Mouse (Mus musculus) midbrain, embryonic 15.5 days (tissue): Measurements from ENCODE around the gene Cracr2b. TPM values are rescaled to one million over a fixed set of nuclear protein-coding genes. Genes with fewer than 3 reads are reported as not detected.
"Not testable (repeated sequence)": the region's sequence is repeated elsewhere in the genome, so short reads cannot be mapped to it uniquely, and the experiment has no call there.

Experiments
- ATAC-seq: fragments of 200-750 bp; cut with Nextera tagmentation; replicated peaks from 2 replicates; pipeline ENCODE4 v1.8.0; 2017; ENCODE audit warnings: moderate TSS enrichment
- H3K27ac ChIP-seq: fragments of 300-500 bp; sonication (generic); 2 replicates; pipeline ENCODE4 v1.5.1; 2015; ENCODE audit warnings: mild to moderate bottlenecking, inconsistent platforms
- H3K27me3 ChIP-seq: fragments of 300-500 bp; sonication (generic); replicated peaks from 2 replicates; pipeline ENCODE4 v1.6.1; 2015; ENCODE audit warnings: inconsistent platforms
- H3K36me3 ChIP-seq: fragments of 300-500 bp; sonication (generic); replicated peaks from 2 replicates; pipeline ENCODE4 v1.6.1; 2015; ENCODE audit warnings: inconsistent platforms
- H3K4me1 ChIP-seq: fragments of 300-500 bp; sonication (generic); 2 replicates; pipeline ENCODE4 v1.6.1; 2015; ENCODE audit warnings: inconsistent platforms
- H3K4me2 ChIP-seq: fragments of 300-500 bp; sonication (generic); 2 replicates; pipeline ENCODE4 v1.6.1; 2015; ENCODE audit warnings: inconsistent platforms, mild to moderate bottlenecking, moderate library complexity
- H3K4me3 ChIP-seq: fragments of 300-500 bp; sonication (generic); 2 replicates; pipeline ENCODE4 v1.5.1; 2015; ENCODE audit warnings: mild to moderate bottlenecking, inconsistent platforms
- H3K9ac ChIP-seq: fragments of 300-500 bp; sonication (generic); 2 replicates; pipeline ENCODE4 v1.6.1; 2015; ENCODE audit warnings: mild to moderate bottlenecking, inconsistent platforms
- H3K9me3 ChIP-seq: fragments of 300-500 bp; sonication (generic); 2 replicates; pipeline ENCODE4 v1.6.1; 2016; ENCODE audit warnings: inconsistent platforms
- WGBS: fragments of 180-500 bp; shearing (Covaris S2); methylation state at CpG from one replicate; pipeline ENCODE4 v1.1.7; 2015; ENCODE audit warnings: mixed read lengths; 5-methylcytosine and 5-hydroxymethylcytosine counted together
- polyA plus RNA-seq: library from polyadenylated mRNA; unstranded; fragments of >200 nt; fragmentation: Nextera tagmentation; extraction: Ambion mirVana; gene quantifications from 2 replicates; pipeline ENCODE4 v1.2.1, GENCODE M21; 2015

The Cracr2b gene
- polyA plus RNA-seq, 1 experiment from 2014 or later, result 7.6 TPM

- H3K4me1 ChIP-seq, result peaks cover 31% of the 10 kb centered on the region
- peak overlapping the region; percentile 62 for H3K4me2 ChIP-seq
- not testable (repeated sequence) for ATAC-seq, H3K9me3 ChIP-seq, H3K4me3 ChIP-seq, H3K9ac ChIP-seq, H3K27ac ChIP-seq, H3K36me3 ChIP-seq, H3K27me3 ChIP-seq
- WGBS, result 87% methylated on average over 3 of the region's 3 CpGs
Observed at GRCm38 (mm10) chr7:141446374-141446773, 14.5 kb upstream of the Cracr2b start.

GRCm38 (mm10) chr7:141447110-141447991, 13.5 kb upstream of the Cracr2b start, which contains the start of gene Rplp2:
Gene Rplp2 (plus strand): TSS chr7:141447370.
- Histone ChIP-seq H3K4me1 (peaks cover 31% of the 10 kb centered on the region), H3K4me3 (peak within 1 kb of the TSS; percentile 69), H3K36me3 (peaks cover 10% of the 10 kb centered on the region; the same call in 1 of the 2 replicates), H3K4me2 (peak within 1 kb of the TSS; percentile 62), H3K27me3 (no peaks in the 10 kb centered on the region), H3K9me3 (no peaks in the 10 kb centered on the region), H3K27ac (peak within 1 kb of the TSS; percentile 95), H3K9ac (peak within 1 kb of the TSS; percentile 81)
- peak; percentile 94 for ATAC-seq
- under 1% methylated on average over 63 of the region's 63 CpGs for WGBS

- Histone ChIP-seq H3K9ac (no peak overlapping the region), H3K27ac (no peak overlapping the region), H3K9me3 (no peaks in the 10 kb centered on the region), H3K4me3 (no peak overlapping the region), H3K4me2 (no peak overlapping the region), H3K4me1 (peaks cover 28% of the 10 kb centered on the region), H3K27me3 (no peaks in the 10 kb centered on the region), H3K36me3 (peaks cover 10% of the 10 kb centered on the region; the same call in 1 of the 2 replicates)
- no peak for ATAC-seq
Observed at GRCm38 (mm10) chr7:141451928-141452327, 9.0 kb upstream of the Cracr2b start.

GRCm38 (mm10) chr7:141453636-141454035, 7.3 kb upstream of the Cracr2b start:
- H3K27me3 ChIP-seq, result no peaks in the 10 kb centered on the region
- H3K4me3 ChIP-seq, result no peak overlapping the region
- peaks cover 20% of the 10 kb centered on the region for H3K4me1 ChIP-seq
- no peaks in the 10 kb centered on the region for H3K9me3 ChIP-seq
- peaks cover 10% of the 10 kb centered on the region; the same call in 1 of the 2 replicates for H3K36me3 ChIP-seq
- H3K9ac ChIP-seq, result no peak overlapping the region
- ATAC-seq, result no peak
- 77% methylated on average over 2 of the region's 2 CpGs for WGBS
- H3K27ac ChIP-seq, result no peak overlapping the region
- no peak overlapping the region for H3K4me2 ChIP-seq

GRCm38 (mm10) chr7:141454967-141455551, 5.8 kb upstream of the Cracr2b start, which contains the start of gene Pnpla2:
Gene Pnpla2 (plus strand): TSS chr7:141455198.
- Histone ChIP-seq H3K27me3 (peaks cover 5% of the 10 kb centered on the region; the same call in 1 of the 2 replicates), H3K4me3 (peak within 1 kb of the TSS; percentile 73), H3K4me2 (peak within 1 kb of the TSS; percentile 92), H3K9me3 (no peaks in the 10 kb centered on the region), H3K27ac (peak within 1 kb of the TSS; percentile 69), H3K36me3 (peaks cover 13% of the 10 kb centered on the region; the same call in 1 of the 2 replicates), H3K4me1 (peaks cover 17% of the 10 kb centered on the region), H3K9ac (peak within 1 kb of the TSS; percentile 69)
- peak; percentile 83 for ATAC-seq
- WGBS, result under 1% methylated on average over 45 of the region's 45 CpGs

GRCm38 (mm10) chr7:141455610-141456314, 5.1 kb upstream of the Cracr2b start:
- Histone ChIP-seq H3K4me1 (peaks cover 17% of the 10 kb centered on the region), H3K9me3 (no peaks in the 10 kb centered on the region), H3K27me3 (peaks cover 12% of the 10 kb centered on the region), H3K4me2 (peak overlapping the region; percentile 92), H3K27ac (peak overlapping the region; percentile 69), H3K4me3 (peak overlapping the region; percentile 73), H3K36me3 (peaks cover 13% of the 10 kb centered on the region; the same call in 1 of the 2 replicates), H3K9ac (peak overlapping the region; percentile 69)
- peak; percentile 35 for ATAC-seq
- WGBS, result 2% methylated on average over 23 of the region's 23 CpGs

- Histone ChIP-seq H3K4me1 (peaks cover 21% of the 10 kb centered on the region), H3K4me3 (no peak overlapping the region), H3K36me3 (peaks cover 10% of the 10 kb centered on the region; the same call in 1 of the 2 replicates), H3K9me3 (no peaks in the 10 kb centered on the region), H3K9ac (no peak overlapping the region), H3K27ac (no peak overlapping the region), H3K4me2 (peak overlapping the region; percentile 92), H3K27me3 (peaks cover 22% of the 10 kb centered on the region)
- 92% methylated on average over 6 of the region's 6 CpGs for WGBS
- no peak for ATAC-seq
Observed at GRCm38 (mm10) chr7:141456739-141457138, 4.2 kb upstream of the Cracr2b start.

GRCm38 (mm10) chr7:141457236-141457635, 3.7 kb upstream of the Cracr2b start:
- H3K27me3 ChIP-seq, result peaks cover 25% of the 10 kb centered on the region
- H3K9ac ChIP-seq, result no peak overlapping the region
- H3K4me3 ChIP-seq, result no peak overlapping the region
- H3K4me2 ChIP-seq, result no peak overlapping the region
- H3K9me3 ChIP-seq, result no peaks in the 10 kb centered on the region
- WGBS, result 95% methylated on average over 14 of the region's 14 CpGs
- peaks cover 5% of the 10 kb centered on the region; the same call in 1 of the 2 replicates for H3K36me3 ChIP-seq
- H3K4me1 ChIP-seq, result peaks cover 25% of the 10 kb centered on the region
- no peak for ATAC-seq
- no peak overlapping the region for H3K27ac ChIP-seq

- 0 out of 2 replicates have a peak, but pooled peaks cover 4% of the 10 kb centered on the region for H3K36me3 ChIP-seq
- no peak overlapping the region for H3K9ac ChIP-seq
- WGBS, result 75% methylated on average over 15 of the region's 15 CpGs
- peaks cover 25% of the 10 kb centered on the region for H3K4me1 ChIP-seq
- no peak for ATAC-seq
- no peak overlapping the region for H3K27ac ChIP-seq
- peaks cover 34% of the 10 kb centered on the region for H3K27me3 ChIP-seq
- no peak overlapping the region for H3K4me3 ChIP-seq
- no peaks in the 10 kb centered on the region for H3K9me3 ChIP-seq
- H3K4me2 ChIP-seq, result no peak overlapping the region
Observed at GRCm38 (mm10) chr7:141457986-141458660, 2.8 kb upstream of the Cracr2b start.

GRCm38 (mm10) chr7:141458661-141459060, 2.2 kb upstream of the Cracr2b start:
- peaks cover 40% of the 10 kb centered on the region for H3K27me3 ChIP-seq
- WGBS, result 89% methylated on average over 11 of the region's 11 CpGs
- no peaks in the 10 kb centered on the region for H3K9me3 ChIP-seq
- H3K9ac ChIP-seq, result no peak overlapping the region
- no peak overlapping the region for H3K4me2 ChIP-seq
- H3K4me3 ChIP-seq, result no peak overlapping the region
- H3K36me3 ChIP-seq, result 0 out of 2 replicates have a peak, but pooled peaks cover 4% of the 10 kb centered on the region
- peaks cover 25% of the 10 kb centered on the region for H3K4me1 ChIP-seq
- no peak for ATAC-seq
- H3K27ac ChIP-seq, result no peak overlapping the region

GRCm38 (mm10) chr7:141459301-141459711, 1.6 kb upstream of the Cracr2b start:
- H3K27me3 ChIP-seq, result peaks cover 46% of the 10 kb centered on the region
- WGBS, result 91% methylated on average over 17 of the region's 17 CpGs

More at GRCm38 (mm10) chr7:141459301-141459711, 1.6 kb upstream of the Cracr2b start:
- no peak overlapping the region for H3K27ac ChIP-seq
- H3K4me3 ChIP-seq, result no peak overlapping the region
- no peaks in the 10 kb centered on the region for H3K9me3 ChIP-seq
- no peak overlapping the region for H3K4me2 ChIP-seq
- H3K4me1 ChIP-seq, result peaks cover 25% of the 10 kb centered on the region
- 0 out of 2 replicates have a peak, but pooled peaks cover 4% of the 10 kb centered on the region for H3K36me3 ChIP-seq
- ATAC-seq, result no peak
- no peak overlapping the region for H3K9ac ChIP-seq
